Mouse (Mus musculus): ENCODE measurements around the gene Cdh18.
"Not testable (repeated sequence)": the region's sequence is repeated elsewhere in the genome, so short reads cannot be mapped to it uniquely, and the experiment has no call there.

Gene Cdh18

GRCm38 (mm10) chr15:22947234-22947633 lies 398.4 kb downstream of the Cdh18 start:
- DNase-seq (ENCODE audit: low spot score): no peak

- no peak for DNase-seq (ENCODE audit: low spot score)
Observed at GRCm38 (mm10) chr15:22969424-22969823, 420.6 kb downstream of the Cdh18 start.

- DNase-seq (ENCODE audit: low spot score): no peak
Observed at GRCm38 (mm10) chr15:22980136-22980535, 431.3 kb downstream of the Cdh18 start.

GRCm38 (mm10) chr15:22984647-22985046 lies 435.8 kb downstream of the Cdh18 start:
- no peak for DNase-seq (ENCODE audit: low spot score)

GRCm38 (mm10) chr15:23016680-23017079 lies 467.9 kb downstream of the Cdh18 start:
- no peak for DNase-seq (ENCODE audit: low spot score)

GRCm38 (mm10) chr15:23021151-23021550 lies 472.3 kb downstream of the Cdh18 start:
- peak; percentile 15 for DNase-seq (ENCODE audit: low spot score)

GRCm38 (mm10) chr15:23022635-23023034 lies 473.8 kb downstream of the Cdh18 start:
- no peak for DNase-seq (ENCODE audit: low spot score)

- DNase-seq (ENCODE audit: low spot score): peak; percentile 65
Observed at GRCm38 (mm10) chr15:23035551-23036207, 486.9 kb downstream of the Cdh18 start.

- DNase-seq (ENCODE audit: low spot score): peak; percentile 78
Observed at GRCm38 (mm10) chr15:23036208-23037065, 487.6 kb downstream of the Cdh18 start.

- DNase-seq (ENCODE audit: low spot score): no peak
Observed at GRCm38 (mm10) chr15:23037561-23037960, 488.7 kb downstream of the Cdh18 start.

- DNase-seq (ENCODE audit: low spot score): peak; percentile 29
Observed at GRCm38 (mm10) chr15:23046127-23046785, 497.4 kb downstream of the Cdh18 start.

GRCm38 (mm10) chr15:23052006-23052405 lies 503.2 kb downstream of the Cdh18 start:
- DNase-seq (ENCODE audit: low spot score): no peak

GRCm38 (mm10) chr15:23085326-23085725 lies 536.5 kb downstream of the Cdh18 start:
- DNase-seq (ENCODE audit: low spot score): not testable (repeated sequence)

- no peak for DNase-seq (ENCODE audit: low spot score)
Observed at GRCm38 (mm10) chr15:23087535-23087934, 538.7 kb downstream of the Cdh18 start.

- DNase-seq (ENCODE audit: low spot score): no peak
Observed at GRCm38 (mm10) chr15:23096601-23097000, 547.8 kb downstream of the Cdh18 start.

GRCm38 (mm10) chr15:23104668-23105380 lies 556.0 kb downstream of the Cdh18 start:
- DNase-seq (ENCODE audit: low spot score): peak; percentile 19

GRCm38 (mm10) chr15:23134950-23135715 lies 586.3 kb downstream of the Cdh18 start:
- no peak for DNase-seq (ENCODE audit: low spot score)

GRCm38 (mm10) chr15:23136971-23137370 lies 588.1 kb downstream of the Cdh18 start:
- no peak for DNase-seq (ENCODE audit: low spot score)

GRCm38 (mm10) chr15:23142907-23143306 lies 594.1 kb downstream of the Cdh18 start:
- DNase-seq (ENCODE audit: low spot score): not testable (repeated sequence)

- DNase-seq (ENCODE audit: low spot score): no peak
Observed at GRCm38 (mm10) chr15:23155883-23156282, 607.1 kb downstream of the Cdh18 start.

- no peak for DNase-seq (ENCODE audit: low spot score)
Observed at GRCm38 (mm10) chr15:23164869-23165268, 616.0 kb downstream of the Cdh18 start.
